ENCODE assay signal across 8 mouse cellular contexts in genomic region chr12:112674132-112675011, GRCm38 (mm10). TPM values are rescaled to one million over a fixed set of nuclear protein-coding genes. Genes with fewer than 3 reads are reported as not detected.
DNase-seq lines count a peak whose midpoint lies in the region; ATAC-seq lines count a peak whose summit lies in the region.

Gene Akt1 (minus strand): TSS chr12:112674884.

- under 1% methylated on average over 34 of the region's 70 CpGs for WGBS in forebrain, embryonic 15.5 days

- H3K4me1 ChIP-seq in forebrain, embryonic 15.5 days: peaks cover 53% of the 10 kb centered on the region

- ATAC-seq in frontal cortex, adult (ENCODE audit: low TSS enrichment): peak; percentile 31
- peak; percentile 9; the same call in 1 of the 2 replicates for ATAC-seq in forebrain, embryonic 15.5 days (replicated peaks)

- peak within 1 kb of the TSS; percentile 87 for H3K4me2 ChIP-seq in forebrain, embryonic 15.5 days (replicated peaks)

- DNase-seq in frontal cortex, postnatal 25 days (ENCODE audit: low spot score in 2 of 2): no peak
- peak; percentile 61 for DNase-seq in c-Kit-positive CD71-positive TER-119-negative erythroid progenitor cells, embryonic 14.5 days (ENCODE audit: low read depth)
- DNase-seq in heart, postnatal 4 days: peak; percentile 65
- peak; percentile 45 to 52 for DNase-seq in layer of hippocampus, postnatal 14 days (ENCODE audit: low spot score in 2 of 2)
- DNase-seq in lung, postnatal 14 days: peak; percentile 50
- peak; percentile 44 for DNase-seq in right cerebral cortex, postnatal 14 days

- peaks cover 12% of the 10 kb centered on the region; the same call in 1 of the 2 replicates for H3K36me3 ChIP-seq in forebrain, embryonic 15.5 days

- H3K9me3 ChIP-seq in forebrain, embryonic 15.5 days: no peaks in the 10 kb centered on the region

- peaks cover 12% of the 10 kb centered on the region for H3K27me3 ChIP-seq in forebrain, embryonic 15.5 days

- peak within 1 kb of the TSS; percentile 98 for H3K9ac ChIP-seq in forebrain, embryonic 15.5 days (replicated peaks)

- peak within 1 kb of the TSS; percentile 94 for H3K4me3 ChIP-seq in forebrain, embryonic 15.5 days

- H3K27ac ChIP-seq in forebrain, embryonic 15.5 days (replicated peaks): peak within 1 kb of the TSS; percentile 91

RNA-seq across cellular contexts. Expression of gene Akt1, which starts in this region (rescaled TPM):
- 79.1 and 147 TPM in 2 replicates for polyA plus RNA-seq in forebrain, embryonic 15.5 days (2015; fragmentation: Nextera tagmentation; extraction: Ambion mirVana)
- 100 to 1,000 TPM; 352 to 392 TPM for total RNA-seq in heart, postnatal 4 days (2021)
- 100 to 1,000 TPM; 153 to 158 TPM for total RNA-seq in layer of hippocampus, postnatal 14 days (2021)

Comparison
In these comparisons a context has a peak if more than half of its experiments do, and no peak if none do; other contexts are left out.
1. DNase-seq: peak in c-Kit-positive CD71-positive TER-119-negative erythroid progenitor cells, embryonic 14.5 days (single experiment), heart, postnatal 4 days (single experiment), layer of hippocampus, postnatal 14 days (2 of 2), lung, postnatal 14 days (single experiment) and right cerebral cortex, postnatal 14 days (single experiment); none in frontal cortex, postnatal 25 days (0 of 2).